Comparison of ENCODE assay signal across 13 mouse cellular contexts in genomic region chr5:32443906-32444305, GRCm38 (mm10).
"Had no signal": no experiment of that assay in that cellular context is flagged by ENCODE, and none has a peak within 500 bp of the region (broad histone marks: within the 10 kb centered on the region; RNA-seq: fewer than 3 reads in every experiment).

No protein-coding gene starts in this region.

- DNase-seq: gastrocnemius, adult 2 months; gastrocnemius, postnatal 10 days; gastrocnemius, postnatal 25 days; heart, adult 18-20 months; heart, postnatal 10 days; heart, postnatal 4 days; kidney, adult 18-20 months; kidney, adult 8-10 months; kidney, postnatal 10 days; kidney, postnatal 25 days; kidney, postnatal 4 days; layer of hippocampus, postnatal 36 days; left cerebral cortex, postnatal 4 days had no signal
